Mouse (Mus musculus): ENCODE measurements at regions not wholly inside any gene's neighbourhood (a gene's known extent, or its start where the extent isn't known, plus 50 kb on each side); places are given as distances from the start of the nearest gene placed in this dataset.

DNA sequence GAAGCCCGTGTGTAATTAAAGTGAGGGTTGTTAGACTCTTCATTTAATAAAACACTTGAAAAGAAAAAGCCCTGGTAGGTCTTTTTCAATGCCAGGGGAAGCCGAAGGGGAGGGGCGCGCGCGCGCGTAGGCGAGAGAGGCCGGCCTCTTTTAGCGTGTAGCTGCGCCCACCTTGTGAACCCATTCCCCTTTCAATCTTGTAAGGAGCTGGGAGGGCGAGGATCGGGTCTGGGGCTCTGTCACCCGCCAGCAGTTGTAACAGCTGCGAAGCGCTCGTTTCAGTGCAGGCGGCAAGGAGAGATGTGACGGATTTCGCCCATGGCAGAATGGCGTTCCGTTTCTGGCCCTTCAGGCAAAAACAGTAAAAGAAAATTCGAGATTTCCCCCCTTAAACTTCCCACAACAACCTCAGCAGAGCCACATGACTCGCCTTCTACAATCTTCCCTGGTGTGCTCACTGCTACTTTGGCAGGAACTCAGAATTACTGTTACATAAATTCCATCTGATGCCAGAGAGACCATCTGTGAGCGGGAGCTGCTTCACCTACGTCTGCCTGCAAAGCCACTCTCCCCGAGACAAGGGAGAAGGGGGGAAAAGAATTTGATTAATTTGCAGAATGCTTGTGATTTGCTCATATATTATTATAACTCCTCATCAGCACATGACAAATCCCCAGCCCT lies 436.4 kb downstream of the Zfp536 start:
- no peak for DNase-seq (ENCODE audit: low read depth, low spot score)

GRCm38 (mm10) chr7:37337616-37338015 lies 435.8 kb downstream of the Zfp536 start:
- DNase-seq (ENCODE audit: low read depth, low spot score), result no peak

GRCm38 (mm10) chr7:37338067-37338501 lies 435.4 kb downstream of the Zfp536 start:
- no peak for DNase-seq (ENCODE audit: low read depth, low spot score)

- no peak for DNase-seq (ENCODE audit: low read depth, low spot score)
Measured at GRCm38 (mm10) chr7:37342613-37343012, 430.8 kb downstream of the Zfp536 start.

DNA sequence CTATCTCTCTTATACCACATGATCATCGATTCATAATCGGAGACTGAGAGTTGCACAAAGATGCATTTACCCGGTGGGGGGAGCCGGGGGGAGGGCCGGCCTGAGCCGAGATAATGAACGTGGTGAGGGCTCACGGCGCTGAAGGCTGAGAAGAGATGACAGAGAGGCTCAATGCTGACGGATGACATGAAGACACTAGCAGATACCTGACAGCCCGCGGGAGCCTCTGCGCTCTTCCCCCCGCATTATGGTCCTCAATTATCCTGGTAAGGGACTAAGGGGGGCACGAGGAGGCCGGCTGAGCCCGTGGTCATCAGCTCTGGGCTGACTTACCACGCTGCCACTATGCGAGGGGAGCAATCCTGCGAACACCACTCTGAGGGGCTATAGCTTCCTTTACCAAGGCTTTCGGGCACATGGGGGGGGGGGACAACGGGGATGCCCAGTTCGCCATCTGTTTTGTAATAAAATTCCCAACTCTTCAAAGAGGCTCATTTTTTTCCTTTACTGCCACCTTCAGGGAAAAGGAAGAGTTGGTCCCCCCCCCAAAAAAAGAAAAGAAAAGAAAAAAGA lies 430.3 kb downstream of the Zfp536 start:
- DNase-seq (ENCODE audit: low read depth, low spot score), result no peak

GRCm38 (mm10) chr7:37343691-37344233 lies 429.7 kb downstream of the Zfp536 start:
- DNase-seq (ENCODE audit: low read depth, low spot score), result no peak

GRCm38 (mm10) chr7:37346041-37346440 lies 427.4 kb downstream of the Zfp536 start:
- no peak for DNase-seq (ENCODE audit: low read depth, low spot score)

GRCm38 (mm10) chr7:37357647-37358395 lies 415.6 kb downstream of the Zfp536 start:
- DNase-seq (ENCODE audit: low read depth, low spot score), result peak; percentile 69

DNA sequence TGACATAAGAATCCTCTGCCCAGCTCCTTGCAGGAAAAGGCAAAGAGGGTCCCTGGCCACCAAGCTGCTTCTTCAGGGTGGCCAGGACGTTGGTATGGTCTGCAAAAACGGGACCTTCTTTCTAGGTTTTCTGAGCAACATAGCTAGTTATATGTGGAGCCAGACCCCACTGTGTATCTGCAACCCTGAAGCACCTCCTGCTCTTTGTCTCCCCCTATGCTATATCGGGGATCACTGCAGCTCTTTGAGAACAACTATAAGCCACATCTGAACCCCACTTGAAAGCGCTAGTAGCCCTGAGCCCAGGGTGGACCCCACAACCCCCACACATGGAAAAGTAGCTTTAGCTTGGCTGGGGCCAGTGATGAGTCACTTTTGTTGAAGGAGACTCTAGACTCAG lies 414.9 kb downstream of the Zfp536 start:
- DNase-seq (ENCODE audit: low read depth, low spot score), result no peak

DNA sequence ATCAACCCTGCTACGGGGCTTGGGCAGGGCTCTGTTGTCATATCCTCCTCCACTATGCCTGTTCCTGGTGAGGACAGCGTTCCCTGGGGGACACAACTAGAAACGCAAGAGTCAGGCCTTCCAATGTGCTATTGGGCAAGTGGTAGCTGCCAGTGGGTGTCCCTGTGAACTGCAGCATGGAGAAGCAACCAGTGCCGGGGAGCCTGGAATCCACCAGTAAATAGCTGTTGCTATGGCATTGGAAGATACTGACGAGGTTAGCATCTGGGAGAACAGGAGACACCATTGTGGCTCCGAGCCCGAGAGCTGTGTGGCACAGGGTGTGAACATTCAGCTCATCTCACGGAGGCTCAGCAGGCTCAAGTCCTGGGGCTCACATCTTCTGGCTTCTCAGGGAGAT lies 414.0 kb downstream of the Zfp536 start:
- DNase-seq (ENCODE audit: low read depth, low spot score), result no peak

DNA sequence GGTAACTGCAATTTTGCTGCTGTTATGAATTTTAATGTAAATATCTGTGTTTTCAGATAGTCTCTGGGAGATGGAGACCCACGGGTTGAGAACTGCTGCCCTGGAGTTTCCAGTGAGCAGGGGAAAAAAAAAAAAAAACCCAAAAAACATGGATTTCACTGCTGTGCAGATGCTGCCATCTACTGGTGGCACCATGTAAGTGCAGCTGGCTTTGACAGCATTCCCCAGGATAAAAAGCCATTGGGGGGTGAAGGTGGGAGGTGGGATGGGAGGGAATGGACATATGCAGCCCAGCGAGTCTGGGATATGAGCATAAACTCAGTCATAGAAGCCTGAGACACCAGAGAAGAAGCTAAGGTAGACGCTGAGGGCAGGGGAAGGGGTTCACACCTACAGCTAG lies 413.3 kb downstream of the Zfp536 start:
- DNase-seq (ENCODE audit: low read depth, low spot score), result no peak

DNA sequence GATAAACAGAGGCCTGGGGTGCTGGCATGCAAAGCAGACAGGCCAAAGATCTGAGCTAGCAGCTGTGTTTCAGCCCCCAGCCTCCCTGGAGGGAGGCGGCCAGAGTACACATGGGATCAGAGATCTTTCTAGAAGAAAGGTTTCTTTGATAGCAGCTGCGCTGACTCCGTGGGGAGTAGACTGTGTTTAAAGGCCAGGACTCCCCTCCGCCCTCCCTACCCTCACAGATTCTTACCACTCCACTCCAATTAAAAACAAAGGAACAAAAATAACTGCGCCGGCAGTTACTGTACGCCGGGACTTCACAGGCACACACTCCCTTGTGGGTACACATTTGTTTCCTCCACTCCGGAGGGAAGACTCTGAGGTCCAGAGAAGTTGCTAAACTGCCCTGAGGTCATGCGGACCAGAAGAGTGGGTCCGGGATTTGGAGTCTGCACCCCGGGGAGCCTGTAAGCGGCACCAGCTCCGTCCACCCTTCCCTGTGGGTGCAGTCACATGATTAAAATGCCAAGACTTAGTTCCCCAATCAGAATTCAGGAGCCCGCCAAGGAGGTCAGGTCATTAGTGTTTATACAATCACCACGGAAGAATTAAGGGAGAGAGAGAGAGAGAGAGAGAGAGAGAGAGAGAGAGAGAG lies 411.5 kb downstream of the Zfp536 start:
- no peak for DNase-seq (ENCODE audit: low read depth, low spot score)

- DNase-seq (ENCODE audit: low read depth, low spot score), result no peak
Measured at GRCm38 (mm10) chr7:37362879-37363278, 410.6 kb downstream of the Zfp536 start.

DNA sequence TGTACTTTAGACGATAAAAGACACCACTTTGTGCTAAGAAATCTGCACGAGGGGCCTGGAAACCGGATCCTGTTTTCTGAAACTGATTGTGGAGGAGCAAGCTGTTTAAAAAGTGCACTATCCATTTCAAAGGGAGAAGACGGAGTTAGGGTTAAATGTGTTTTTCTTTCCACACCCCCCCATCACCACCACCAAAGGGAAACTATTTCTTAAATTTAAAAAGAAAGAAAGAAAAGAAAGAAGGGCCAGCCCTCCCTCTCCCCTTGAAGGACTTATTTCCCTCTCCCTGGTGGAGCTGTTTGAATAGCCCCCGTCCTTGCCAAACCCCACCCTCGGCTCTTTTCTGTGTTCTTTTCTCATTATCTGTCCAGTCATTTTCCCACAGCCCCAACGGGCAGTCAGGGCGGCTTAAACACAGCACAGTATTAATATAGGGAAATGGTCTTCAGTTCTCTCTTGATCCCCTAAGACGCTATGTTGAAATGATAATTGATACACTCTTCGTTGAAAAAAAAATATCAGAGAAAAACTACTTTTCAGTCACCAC lies 409.7 kb downstream of the Zfp536 start:
- no peak for DNase-seq (ENCODE audit: low read depth, low spot score)

DNA sequence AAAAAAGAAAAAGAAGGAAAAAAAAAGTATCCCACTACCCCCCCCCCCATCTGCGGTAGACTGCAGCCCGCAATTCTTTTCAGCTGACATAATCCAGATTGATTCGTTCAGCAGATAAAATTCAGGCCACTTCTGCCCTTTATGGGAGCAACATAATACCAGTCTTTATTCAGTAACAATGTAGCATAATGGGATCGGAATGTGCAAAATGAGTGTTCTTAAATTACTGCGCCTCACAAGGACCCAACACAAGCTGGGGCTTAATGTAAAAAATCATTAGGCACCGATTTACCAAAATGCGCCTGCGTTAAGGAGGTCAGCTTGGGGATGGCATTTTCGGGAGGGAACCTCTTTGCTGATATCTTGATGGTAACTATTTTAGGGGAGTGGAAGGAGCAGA lies 409.2 kb downstream of the Zfp536 start:
- no peak for DNase-seq (ENCODE audit: low read depth, low spot score)

- DNase-seq (ENCODE audit: low read depth, low spot score), result no peak
Measured at GRCm38 (mm10) chr7:37366006-37366405, 407.4 kb downstream of the Zfp536 start.

DNA sequence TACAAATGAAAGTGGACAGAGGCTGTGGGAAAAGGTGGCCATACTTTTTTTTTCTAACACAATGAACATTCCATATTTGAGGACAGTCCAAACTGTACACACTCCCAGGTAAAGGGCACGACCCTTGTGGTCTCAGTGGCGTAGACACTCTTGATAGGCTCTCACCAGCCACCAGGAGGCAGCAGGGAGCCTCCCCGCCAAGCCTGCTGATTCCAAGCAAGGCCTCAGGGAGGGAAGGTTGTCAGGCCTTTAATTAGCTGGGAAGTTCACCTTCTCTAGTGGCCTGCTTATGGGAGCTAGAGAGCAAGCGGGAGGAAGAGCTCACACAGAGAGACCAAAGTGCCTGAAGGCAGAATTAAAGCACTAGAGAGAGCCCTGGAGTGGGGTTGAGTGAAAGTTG lies 403.7 kb downstream of the Zfp536 start:
- peak; percentile 16 for DNase-seq (ENCODE audit: low read depth, low spot score)

GRCm38 (mm10) chr7:37373864-37374263 lies 399.6 kb downstream of the Zfp536 start:
- no peak for DNase-seq (ENCODE audit: low read depth, low spot score)

DNA sequence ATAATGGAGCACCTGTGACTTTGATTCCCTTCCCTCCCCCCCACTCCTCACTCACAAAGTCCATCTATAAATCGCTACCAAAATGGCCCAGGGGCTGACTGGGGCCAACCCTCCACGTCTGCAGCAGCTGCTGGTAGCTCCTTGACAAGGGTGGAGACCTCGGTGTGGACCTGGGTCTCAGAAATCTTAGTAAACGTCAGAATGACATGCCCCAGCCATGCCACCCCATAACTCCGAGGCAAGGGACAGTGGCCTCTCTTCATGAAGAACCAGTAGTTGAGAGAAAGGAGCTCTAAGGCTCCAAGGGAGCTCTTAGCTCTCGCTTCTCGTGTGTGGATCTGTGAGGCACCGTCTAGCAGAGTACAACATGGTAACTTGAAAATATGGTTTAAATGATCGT lies 398.4 kb downstream of the Zfp536 start:
- no peak for DNase-seq (ENCODE audit: low read depth, low spot score)

- DNase-seq (ENCODE audit: low read depth, low spot score), result no peak
Measured at GRCm38 (mm10) chr7:37375591-37375990, 397.9 kb downstream of the Zfp536 start.

DNA sequence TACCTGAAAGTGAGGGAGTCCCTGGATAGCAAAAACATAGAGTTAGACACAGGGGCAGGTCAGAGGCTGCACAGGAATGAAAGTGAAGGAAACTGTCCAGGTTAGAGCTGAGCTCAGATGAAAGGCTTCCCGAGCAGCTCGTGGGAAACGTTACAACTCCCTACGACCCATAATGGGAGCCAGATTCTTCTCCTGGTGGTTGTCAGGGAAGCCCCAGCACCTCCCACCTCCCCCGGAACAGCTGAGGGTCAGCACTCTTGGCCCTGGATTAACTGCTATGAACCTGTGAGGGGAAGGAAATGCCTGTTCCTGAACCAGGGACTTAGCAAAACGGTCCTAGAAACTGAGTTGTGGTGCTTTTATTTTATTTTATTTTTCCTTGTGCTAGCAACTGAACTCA lies 397.2 kb downstream of the Zfp536 start:
- DNase-seq (ENCODE audit: low read depth, low spot score), result no peak
